ENCODE assay signal across 21 mouse cellular contexts in the genomic region with DNA sequence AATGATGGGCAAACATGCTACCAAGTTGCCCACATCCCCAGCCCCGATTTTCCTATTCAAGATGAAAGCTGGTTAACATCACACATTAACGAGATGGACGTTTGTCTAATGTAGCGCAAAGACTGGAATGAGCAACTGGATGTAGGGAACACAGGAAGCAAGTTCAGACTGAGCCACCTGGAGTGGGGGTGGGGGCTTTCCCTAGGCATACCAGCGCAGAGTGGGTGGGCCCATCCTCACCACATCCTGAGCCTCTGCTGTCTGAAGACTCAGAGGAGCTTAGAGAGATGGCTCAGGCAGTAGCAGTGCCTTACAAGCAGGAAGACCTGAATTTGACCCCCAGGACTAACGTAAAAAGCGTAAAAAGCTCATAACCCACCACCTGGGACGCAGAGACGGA. TPM values are rescaled to one million over a fixed set of nuclear protein-coding genes. Genes with fewer than 3 reads are reported as not detected.
DNase-seq lines count a peak whose midpoint lies in the region; ATAC-seq and TF ChIP-seq lines count a peak whose summit lies in the region.
"Had no signal": no experiment of that assay in that cellular context is flagged by ENCODE, and none has a peak within 500 bp of the region (broad histone marks: within the 10 kb centered on the region; RNA-seq: fewer than 3 reads in every experiment).

No protein-coding gene starts in this region.

- H3K27ac ChIP-seq in heart, embryonic 13.5 days (replicated peaks) = peak overlapping the region; percentile 99
- peak overlapping the region; percentile 96 for H3K27ac ChIP-seq in thymus, adult 2 months (ENCODE audit: control insufficient read depth, insufficient read depth, low read length)
- H3K27ac ChIP-seq: embryonic facial prominence, embryonic 15.5 days; forebrain, embryonic 12.5 days; hindbrain, embryonic 12.5 days; left cerebral cortex, adult 2 months; limb, embryonic 13.5 days; macrophage; neural tube, embryonic 12.5 days had no signal

- intact Hi-C loops in heart, postnatal 10 days (cut with DNase I) = loop anchor here (10.0 kb wide), 1 partner anchor 611 kb away; a partner anchor contains a TSS

- H3K4me2 ChIP-seq in heart, embryonic 13.5 days = no peak overlapping the region
- H3K4me2 ChIP-seq: embryonic facial prominence, embryonic 15.5 days; forebrain, embryonic 12.5 days; hindbrain, embryonic 12.5 days; limb, embryonic 13.5 days; neural tube, embryonic 12.5 days had no signal

- H3K36me3 ChIP-seq in heart, embryonic 13.5 days = no peaks in the 10 kb centered on the region
- no peaks in the 10 kb centered on the region for H3K36me3 ChIP-seq in thymus, adult 2 months (ENCODE audit: control insufficient read depth, insufficient read depth, low read length)
- H3K36me3 ChIP-seq: embryonic facial prominence, embryonic 15.5 days; forebrain, embryonic 12.5 days; hindbrain, embryonic 12.5 days; limb, embryonic 13.5 days; neural tube, embryonic 12.5 days had no signal

- H3K9ac ChIP-seq in heart, embryonic 13.5 days = no peak overlapping the region
- H3K9ac ChIP-seq: embryonic facial prominence, embryonic 15.5 days; forebrain, embryonic 12.5 days; hindbrain, embryonic 12.5 days; limb, embryonic 13.5 days; neural tube, embryonic 12.5 days had no signal

- no peak for ATAC-seq in heart, embryonic 13.5 days (ENCODE audit: extremely low read depth, insufficient number of reproducible peaks, low FRiP score, low TSS enrichment)
- ATAC-seq in CD4-positive, CD25-positive, alpha-beta regulatory T cell, adult 4 months = peak; percentile 76
- peak; percentile 77 for ATAC-seq in activated CD4-positive, CD25-positive, alpha-beta regulatory T cell, adult 4 months

- H3K4me3 ChIP-seq in heart, embryonic 13.5 days = no peak overlapping the region
- no peak overlapping the region for H3K4me3 ChIP-seq in thymus, adult 2 months (ENCODE audit: control insufficient read depth, insufficient read depth, low read length)
- H3K4me3 ChIP-seq: embryonic facial prominence, embryonic 15.5 days; forebrain, embryonic 12.5 days; hindbrain, embryonic 12.5 days; left cerebral cortex, adult 2 months; limb, embryonic 13.5 days; neural tube, embryonic 12.5 days had no signal

- H3K27me3 ChIP-seq in heart, embryonic 13.5 days (replicated peaks) = no peaks in the 10 kb centered on the region
- no peaks in the 10 kb centered on the region for H3K27me3 ChIP-seq in thymus, adult 2 months (ENCODE audit: control insufficient read depth, insufficient read depth, low read length)
- H3K27me3 ChIP-seq: forebrain, embryonic 12.5 days; hindbrain, embryonic 12.5 days had no signal

- H3K9me3 ChIP-seq in heart, embryonic 13.5 days = no peaks in the 10 kb centered on the region; the same call in 1 of the 2 replicates
- H3K9me3 ChIP-seq: embryonic facial prominence, embryonic 15.5 days; forebrain, embryonic 12.5 days; hindbrain, embryonic 12.5 days; limb, embryonic 13.5 days; neural tube, embryonic 12.5 days had no signal

- no peak for DNase-seq in heart, postnatal 10 days
- DNase-seq in thymus, adult 2 months = peak; percentile 93
- no peak for DNase-seq in urinary bladder, postnatal 14 days (ENCODE audit: low spot score)
- no peak for DNase-seq in adrenal gland, adult (ENCODE audit: inconsistent age in 2 of 2, low spot score in 1 of 2)
- DNase-seq in embryo, embryonic 10.5 days (ENCODE audit: low spot score) = no peak
- DNase-seq: adrenal gland, postnatal 25 days; cerebellum, postnatal 36 days; kidney, adult 8-10 months; midbrain, embryonic 14.5 days; right cerebral cortex, postnatal 4 days had no signal

- TF ChIP-seq POLR2A in thymus, adult 2 months (IDR thresholded peaks at IDR 0.05; ENCODE audit: control insufficient read depth, extremely low read depth, insufficient read depth, low read length, poor library complexity) = no peak

- no peak for TF ChIP-seq CTCF in thymus, adult 2 months (IDR thresholded peaks at IDR 0.05; ENCODE audit: borderline replicate concordance, control insufficient read depth, extremely low read depth, insufficient read depth, low read length, poor library complexity)

- WGBS in heart, embryonic 13.5 days = 80% methylated on average over 9 of the region's 9 CpGs
- 11% methylated on average over 9 of the region's 9 CpGs for WGBS in thymus, adult 2 months

- H3K4me1 ChIP-seq in heart, embryonic 13.5 days = peaks cover 44% of the 10 kb centered on the region
- peaks cover 65% of the 10 kb centered on the region for H3K4me1 ChIP-seq in thymus, adult 2 months (replicated peaks; ENCODE audit: control insufficient read depth, insufficient read depth, low read length)
- H3K4me1 ChIP-seq: forebrain, embryonic 12.5 days; neural tube, embryonic 12.5 days had no signal

RNA-seq across cellular contexts. Expression of a gene that starts 33.6 kb away (rescaled TPM):
- 0.70 and 0.84 TPM in 2 replicates for polyA plus RNA-seq in heart, embryonic 13.5 days (2015; fragmentation: Nextera tagmentation; extraction: Ambion mirVana)
- total RNA-seq in heart, postnatal 10 days (2021) = under 1 TPM in 1 of 2 experiments, not detected in 1; 0.10 TPM
- not detected for polyA plus RNA-seq in CD4-positive, CD25-positive, alpha-beta regulatory T cell, adult 4 months (2017; shearing (Covaris generic))
- polyA plus RNA-seq in activated CD4-positive, CD25-positive, alpha-beta regulatory T cell, adult 4 months (2017; shearing (Covaris generic)) = under 1 TPM in 1 of 2 experiments, not detected in 1; 0.17 TPM
- 0.12 TPM in 1 of 2 replicates, not detected in the other for polyA plus RNA-seq in thymus, adult 2 months (2012; rRNA removed)
- polyA plus RNA-seq: large intestine, adult 2 months; macrophage; midbrain, embryonic 14.5 days had no signal
